Mouse (Mus musculus): ENCODE data around the gene Col17a1. TPM values are rescaled to one million over a fixed set of nuclear protein-coding genes. Genes with fewer than 3 reads are reported as not detected.

The Col17a1 gene
- polyA plus RNA-seq, 1 experiment, result 0.90 TPM

GRCm38 (mm10) chr19:47651160-47651480, 40.8 kb downstream of the Col17a1 start:
- TF ChIP-seq CTCF (IDR thresholded peaks at IDR 0.05; ENCODE audit: extremely low read depth, insufficient read depth, low read length), result no peak
- TF ChIP-seq POLR2A (IDR thresholded peaks at IDR 0.05; ENCODE audit: extremely low read depth, insufficient read depth, low read length), result no peak
- Histone ChIP-seq H3K4me1 (ENCODE audit: control insufficient read depth, insufficient read depth, low read length) (no peaks in the 10 kb centered on the region), H3K4me3 (ENCODE audit: insufficient read depth, low read length) (no peak overlapping the region), H3K27ac (ENCODE audit: insufficient read depth, low read length) (no peak overlapping the region)

GRCm38 (mm10) chr19:47650366-47651159, 41.3 kb downstream of the Col17a1 start:
- H3K4me1 ChIP-seq (ENCODE audit: control insufficient read depth, insufficient read depth, low read length), result no peaks in the 10 kb centered on the region
- no peak overlapping the region for H3K4me3 ChIP-seq (ENCODE audit: insufficient read depth, low read length)
- TF ChIP-seq POLR2A (IDR thresholded peaks at IDR 0.05; ENCODE audit: extremely low read depth, insufficient read depth, low read length), result no peak
- TF ChIP-seq CTCF (IDR thresholded peaks at IDR 0.05; ENCODE audit: extremely low read depth, insufficient read depth, low read length), result no peak
- no peak overlapping the region for H3K27ac ChIP-seq (ENCODE audit: insufficient read depth, low read length)

GRCm38 (mm10) chr19:47649071-47649470, 42.8 kb downstream of the Col17a1 start:
- peaks cover under 1% of the 10 kb centered on the region; the same call in 1 of the 2 replicates for H3K4me1 ChIP-seq (ENCODE audit: control insufficient read depth, insufficient read depth, low read length)
- TF ChIP-seq CTCF (IDR thresholded peaks at IDR 0.05; ENCODE audit: extremely low read depth, insufficient read depth, low read length), result no peak
- TF ChIP-seq POLR2A (IDR thresholded peaks at IDR 0.05; ENCODE audit: extremely low read depth, insufficient read depth, low read length), result no peak
- H3K4me3 ChIP-seq (ENCODE audit: insufficient read depth, low read length), result no peak overlapping the region

GRCm38 (mm10) chr19:47646508-47647120, 45.3 kb downstream of the Col17a1 start:
- TF ChIP-seq CTCF (IDR thresholded peaks at IDR 0.05; ENCODE audit: extremely low read depth, insufficient read depth, low read length) (no peak), POLR2A (IDR thresholded peaks at IDR 0.05; ENCODE audit: extremely low read depth, insufficient read depth, low read length) (no peak)
- H3K4me3 ChIP-seq (ENCODE audit: insufficient read depth, low read length), result no peak overlapping the region
- no peak overlapping the region for H3K27ac ChIP-seq (ENCODE audit: insufficient read depth, low read length)
- peaks cover 3% of the 10 kb centered on the region; the same call in 1 of the 2 replicates for H3K4me1 ChIP-seq (ENCODE audit: control insufficient read depth, insufficient read depth, low read length)

More at GRCm38 (mm10) chr19:47649071-47649470, 42.8 kb downstream of the Col17a1 start:
- no peak overlapping the region for H3K27ac ChIP-seq (ENCODE audit: insufficient read depth, low read length)

- Histone ChIP-seq H3K4me1 (ENCODE audit: control insufficient read depth, insufficient read depth, low read length) (peaks cover 3% of the 10 kb centered on the region; the same call in 1 of the 2 replicates), H3K27ac (ENCODE audit: insufficient read depth, low read length) (peak overlapping the region; percentile 61; the same call in 1 of the 2 replicates), H3K4me3 (ENCODE audit: insufficient read depth, low read length) (no peak overlapping the region)
- TF ChIP-seq CTCF (IDR thresholded peaks at IDR 0.05; ENCODE audit: extremely low read depth, insufficient read depth, low read length) (no peak), POLR2A (IDR thresholded peaks at IDR 0.05; ENCODE audit: extremely low read depth, insufficient read depth, low read length) (no peak)
These were observed 46.3 kb downstream of the Col17a1 start for GRCm38 (mm10) chr19:47645583-47645982.

GRCm38 (mm10) chr19:47643910-47644309, 48.0 kb downstream of the Col17a1 start:
- TF ChIP-seq CTCF (IDR thresholded peaks at IDR 0.05; ENCODE audit: extremely low read depth, insufficient read depth, low read length), result no peak
- no peak for TF ChIP-seq POLR2A (IDR thresholded peaks at IDR 0.05; ENCODE audit: extremely low read depth, insufficient read depth, low read length)
- Histone ChIP-seq H3K27ac (ENCODE audit: insufficient read depth, low read length) (peak overlapping the region; percentile 9), H3K4me3 (ENCODE audit: insufficient read depth, low read length) (no peak overlapping the region), H3K4me1 (ENCODE audit: control insufficient read depth, insufficient read depth, low read length) (peaks cover 3% of the 10 kb centered on the region; the same call in 1 of the 2 replicates)

- no peak overlapping the region for H3K27ac ChIP-seq (ENCODE audit: insufficient read depth, low read length)
- H3K4me3 ChIP-seq (ENCODE audit: insufficient read depth, low read length), result no peak overlapping the region
- TF ChIP-seq CTCF (IDR thresholded peaks at IDR 0.05; ENCODE audit: extremely low read depth, insufficient read depth, low read length) (no peak), POLR2A (IDR thresholded peaks at IDR 0.05; ENCODE audit: extremely low read depth, insufficient read depth, low read length) (no peak)
- no peaks in the 10 kb centered on the region for H3K4me1 ChIP-seq (ENCODE audit: control insufficient read depth, insufficient read depth, low read length)
These were observed 56.5 kb downstream of the Col17a1 start for GRCm38 (mm10) chr19:47635380-47635779.

GRCm38 (mm10) chr19:47631799-47632198, 60.1 kb downstream of the Col17a1 start:
- Histone ChIP-seq H3K4me3 (ENCODE audit: insufficient read depth, low read length) (no peak overlapping the region), H3K27ac (ENCODE audit: insufficient read depth, low read length) (no peak overlapping the region), H3K4me1 (ENCODE audit: control insufficient read depth, insufficient read depth, low read length) (no peaks in the 10 kb centered on the region)
- no peak for TF ChIP-seq CTCF (IDR thresholded peaks at IDR 0.05; ENCODE audit: extremely low read depth, insufficient read depth, low read length)
- no peak for TF ChIP-seq POLR2A (IDR thresholded peaks at IDR 0.05; ENCODE audit: extremely low read depth, insufficient read depth, low read length)

- Histone ChIP-seq H3K4me3 (ENCODE audit: insufficient read depth, low read length) (no peak overlapping the region), H3K4me1 (ENCODE audit: control insufficient read depth, insufficient read depth, low read length) (no peaks in the 10 kb centered on the region), H3K27ac (ENCODE audit: insufficient read depth, low read length) (no peak overlapping the region)
- TF ChIP-seq CTCF (IDR thresholded peaks at IDR 0.05; ENCODE audit: extremely low read depth, insufficient read depth, low read length), result no peak
- TF ChIP-seq POLR2A (IDR thresholded peaks at IDR 0.05; ENCODE audit: extremely low read depth, insufficient read depth, low read length), result no peak
These were observed 61.5 kb downstream of the Col17a1 start for GRCm38 (mm10) chr19:47630381-47630780.

GRCm38 (mm10) chr19:47629068-47629467, 62.8 kb downstream of the Col17a1 start:
- TF ChIP-seq POLR2A (IDR thresholded peaks at IDR 0.05; ENCODE audit: extremely low read depth, insufficient read depth, low read length) (no peak), CTCF (IDR thresholded peaks at IDR 0.05; ENCODE audit: extremely low read depth, insufficient read depth, low read length) (no peak)
- H3K4me3 ChIP-seq (ENCODE audit: insufficient read depth, low read length), result no peak overlapping the region
- H3K27ac ChIP-seq (ENCODE audit: insufficient read depth, low read length), result no peak overlapping the region
- no peaks in the 10 kb centered on the region for H3K4me1 ChIP-seq (ENCODE audit: control insufficient read depth, insufficient read depth, low read length)
